Mouse (Mus musculus) neural tube, embryonic 15.5 days (tissue): ENCODE measurements around the gene 6720489N17Rik. TPM values are rescaled to one million over a fixed set of nuclear protein-coding genes. Genes with fewer than 3 reads are reported as not detected.
"Not testable (repeated sequence)": the region's sequence is repeated elsewhere in the genome, so short reads cannot be mapped to it uniquely, and the experiment has no call there.

ENCODE experiments used
- ATAC-seq: fragments of 200-750 bp; cut with Nextera tagmentation; 2 replicates; pipeline ENCODE4 v1.8.0; 2017; ENCODE audit warnings: mild to moderate bottlenecking, moderate TSS enrichment, moderate library complexity; ENCODE audit not compliant: low FRiP score
- H3K27ac ChIP-seq: fragments of 300-500 bp; sonication (generic); replicated peaks from 2 replicates; pipeline ENCODE4 v1.5.1; 2015; ENCODE audit warnings: mild to moderate bottlenecking, inconsistent platforms
- H3K27me3 ChIP-seq: fragments of 300-500 bp; sonication (generic); replicated peaks from 2 replicates; pipeline ENCODE4 v1.6.1; 2015; ENCODE audit warnings: inconsistent platforms
- H3K36me3 ChIP-seq: fragments of 300-500 bp; sonication (generic); 2 replicates; pipeline ENCODE4 v1.6.1; 2015; ENCODE audit warnings: inconsistent platforms
- H3K4me1 ChIP-seq: fragments of 300-500 bp; sonication (generic); 2 replicates; pipeline ENCODE4 v1.6.1; 2015; ENCODE audit warnings: inconsistent platforms
- H3K4me2 ChIP-seq: fragments of 300-500 bp; sonication (generic); 2 replicates; pipeline ENCODE4 v1.6.1; 2015; ENCODE audit warnings: inconsistent platforms, mild to moderate bottlenecking, moderate library complexity
- H3K4me3 ChIP-seq: fragments of 300-500 bp; sonication (generic); replicated peaks from 2 replicates; pipeline ENCODE4 v1.5.1; 2015; ENCODE audit warnings: mild to moderate bottlenecking, inconsistent platforms
- H3K9ac ChIP-seq: fragments of 300-500 bp; sonication (generic); replicated peaks from 2 replicates; pipeline ENCODE4 v1.6.1; 2015; ENCODE audit warnings: mild to moderate bottlenecking, inconsistent platforms
- H3K9me3 ChIP-seq: fragments of 300-500 bp; sonication (generic); replicated peaks from 2 replicates; pipeline ENCODE4 v1.6.1; 2016; ENCODE audit warnings: inconsistent platforms
- WGBS: fragments of 180-500 bp; shearing (Covaris S2); methylation state at CpG from one replicate; pipeline ENCODE4 v1.1.7; 2015; ENCODE audit warnings: mixed read lengths; 5-methylcytosine and 5-hydroxymethylcytosine counted together
- polyA plus RNA-seq: library from polyadenylated mRNA; unstranded; fragments of >200 nt; fragmentation: Nextera tagmentation; extraction: Ambion mirVana; gene quantifications from 2 replicates; pipeline ENCODE4 v1.2.1, GENCODE M21; 2015

The 6720489N17Rik gene
- 6.7 and 8.6 TPM in 2 replicates for polyA plus RNA-seq

GRCm38 (mm10) chr13:62623577-62624276, at the start of gene 6720489N17Rik:
Gene 6720489N17Rik, minus strand, starts transcription at chr13:62624182.
- H3K4me1 ChIP-seq, H3K27me3 ChIP-seq, H3K9me3 ChIP-seq, H3K36me3 ChIP-seq, H3K27ac ChIP-seq: not testable (repeated sequence)
- WGBS, result under 1% methylated on average over 15 of the region's 15 CpGs
- peak; percentile 100 for ATAC-seq
- peak within 1 kb of the TSS; percentile 64 for H3K9ac ChIP-seq
- peak within 1 kb of the TSS; percentile 53 for H3K4me3 ChIP-seq
- H3K4me2 ChIP-seq, result peak within 1 kb of the TSS; percentile 63

- H3K4me1 ChIP-seq, result no peaks in the 10 kb centered on the region
- peak overlapping the region; percentile 69 for H3K9ac ChIP-seq
- 21% methylated on average over 8 of the region's 8 CpGs for WGBS
- H3K27ac ChIP-seq, result peak overlapping the region; percentile 77
- H3K36me3 ChIP-seq, result peaks cover 6% of the 10 kb centered on the region; the same call in 1 of the 2 replicates
- H3K4me2 ChIP-seq, result peak overlapping the region; percentile 60
- ATAC-seq, result peak; percentile 95
- peak overlapping the region; percentile 61 for H3K4me3 ChIP-seq
- 0 out of 2 replicates have a peak, but pooled peaks cover 5% of the 10 kb centered on the region for H3K9me3 ChIP-seq
- no peaks in the 10 kb centered on the region for H3K27me3 ChIP-seq
These were observed 29.4 kb upstream of the 6720489N17Rik start for GRCm38 (mm10) chr13:62653369-62653743.

GRCm38 (mm10) chr13:62652681-62653368, 28.8 kb upstream of the 6720489N17Rik start:
- H3K4me3 ChIP-seq, result peak overlapping the region; percentile 61
- peak overlapping the region; percentile 77 for H3K27ac ChIP-seq
- H3K36me3 ChIP-seq, H3K4me1 ChIP-seq, H3K9me3 ChIP-seq, H3K27me3 ChIP-seq: not testable (repeated sequence)
- under 1% methylated on average over 16 of the region's 16 CpGs for WGBS
- peak overlapping the region; percentile 69 for H3K9ac ChIP-seq
- peak overlapping the region; percentile 60 for H3K4me2 ChIP-seq
- peak; percentile 100 for ATAC-seq

DNA sequence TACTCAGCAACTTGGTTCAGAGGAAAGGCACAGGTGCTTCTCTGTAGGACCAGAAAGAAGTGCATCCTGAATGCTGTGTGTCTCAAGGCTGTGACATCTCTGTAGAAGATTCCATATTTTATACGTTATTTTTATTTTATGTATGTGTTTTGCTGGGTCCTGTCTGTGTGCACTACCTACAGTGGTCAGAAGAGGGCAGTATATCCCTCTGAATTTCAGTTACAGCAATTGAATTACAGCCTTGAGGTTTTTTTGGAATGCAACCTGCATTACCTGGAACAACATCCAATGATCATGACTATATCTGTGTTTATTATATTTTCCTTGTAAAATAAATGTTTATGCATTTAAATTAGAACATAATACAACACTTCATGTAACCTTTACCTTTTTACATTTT, 3.1 kb upstream of the 6720489N17Rik start:
- H3K9me3 ChIP-seq, H3K27ac ChIP-seq, H3K9ac ChIP-seq, H3K4me2 ChIP-seq, H3K27me3 ChIP-seq, ATAC-seq, H3K4me3 ChIP-seq, H3K36me3 ChIP-seq, H3K4me1 ChIP-seq: not testable (repeated sequence)
- WGBS, result 37% methylated on average over 1 of the region's 1 CpGs

DNA sequence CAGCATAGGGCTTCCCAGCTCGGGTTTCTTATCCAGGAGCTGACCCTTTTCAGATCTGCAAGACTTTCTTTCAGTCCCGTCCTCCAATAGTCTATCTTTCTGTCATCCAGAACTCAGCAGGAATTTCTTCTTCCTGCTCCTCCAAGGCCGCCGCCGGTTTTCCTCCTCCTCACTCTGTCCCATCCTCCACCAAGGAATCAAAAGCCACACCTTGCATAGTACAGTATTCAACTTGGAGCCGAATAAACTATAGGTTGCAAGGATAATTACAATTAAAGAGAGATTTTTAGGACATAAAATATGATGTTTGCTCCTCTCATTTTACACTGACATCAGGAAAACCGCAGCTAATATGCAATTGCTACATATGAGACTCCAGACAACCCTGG, 289 bp upstream of the 6720489N17Rik start:
- H3K27ac ChIP-seq, H3K9me3 ChIP-seq, H3K4me1 ChIP-seq, H3K9ac ChIP-seq, H3K36me3 ChIP-seq, H3K27me3 ChIP-seq: not testable (repeated sequence)
- H3K4me2 ChIP-seq, result peak overlapping the region; percentile 63
- peak; percentile 93 for ATAC-seq
- WGBS, result 3% methylated on average over 7 of the region's 7 CpGs
- H3K4me3 ChIP-seq, result peak overlapping the region; percentile 53

GRCm38 (mm10) chr13:62617449-62617848, 6.5 kb downstream of the 6720489N17Rik start:
- ATAC-seq, H3K4me2 ChIP-seq, H3K9ac ChIP-seq, H3K9me3 ChIP-seq, H3K27ac ChIP-seq, H3K4me1 ChIP-seq, H3K4me3 ChIP-seq, H3K36me3 ChIP-seq, H3K27me3 ChIP-seq: not testable (repeated sequence)
- WGBS, result 98% methylated on average over 4 of the region's 4 CpGs

GRCm38 (mm10) chr13:62571099-62571498, 52.9 kb downstream of the 6720489N17Rik start, which contains the start of gene Zfp934:
Gene Zfp934, minus strand, starts transcription at chr13:62571199.
- ATAC-seq, H3K4me2 ChIP-seq, H3K4me3 ChIP-seq, H3K27me3 ChIP-seq, H3K36me3 ChIP-seq, H3K9me3 ChIP-seq, H3K27ac ChIP-seq, H3K9ac ChIP-seq, H3K4me1 ChIP-seq: not testable (repeated sequence)
- WGBS, result 97% methylated on average over 4 of the region's 6 CpGs

DNA sequence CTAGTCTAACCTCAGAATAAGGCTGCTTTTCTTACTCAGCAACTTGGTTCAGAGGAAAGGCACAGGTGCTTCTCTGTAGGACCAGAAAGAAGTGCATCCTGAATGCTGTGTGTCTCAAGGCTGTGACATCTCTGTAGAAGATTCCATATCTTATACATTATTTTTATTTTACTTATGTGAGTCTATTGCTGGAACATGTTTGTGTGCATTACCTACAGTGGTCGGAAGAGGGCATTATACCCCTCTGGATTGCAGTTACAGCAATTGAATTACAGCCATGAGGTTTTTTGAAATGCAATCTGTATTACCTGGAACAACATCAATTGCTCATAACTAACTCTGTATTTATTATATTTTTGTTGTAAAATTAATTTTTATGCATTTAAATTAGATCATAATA, 62.3 kb downstream of the 6720489N17Rik start:
- not testable (repeated sequence) for H3K4me3 ChIP-seq, H3K27ac ChIP-seq, H3K4me2 ChIP-seq, H3K36me3 ChIP-seq, ATAC-seq, H3K4me1 ChIP-seq, H3K9me3 ChIP-seq, H3K9ac ChIP-seq, H3K27me3 ChIP-seq
- WGBS, result 38% methylated on average over 1 of the region's 1 CpGs

- peak within 1 kb of the TSS; percentile 54 for H3K4me2 ChIP-seq
- H3K4me3 ChIP-seq, result peak within 1 kb of the TSS; percentile 47
- peak within 1 kb of the TSS; percentile 52 for H3K9ac ChIP-seq
- H3K9me3 ChIP-seq, result peaks cover 15% of the 10 kb centered on the region
- H3K27me3 ChIP-seq, ATAC-seq, H3K4me1 ChIP-seq: not testable (repeated sequence)
- peaks cover 13% of the 10 kb centered on the region; the same call in 1 of the 2 replicates for H3K36me3 ChIP-seq
- 4% methylated on average over 27 of the region's 27 CpGs for WGBS
- H3K27ac ChIP-seq, result 0 out of 2 replicates have a peak within 1 kb of the TSS, but pooled peaks have one; percentile 51
These were observed 65.5 kb downstream of the 6720489N17Rik start, which contains the start of gene Zfp935 for GRCm38 (mm10) chr13:62558189-62559110. Gene Zfp935, minus strand, starts transcription at chr13:62558511.
